Comparison of ENCODE assay signal across 10 mouse cellular contexts in genomic region chr5:135855156-135855555, GRCm38 (mm10). TPM values are rescaled to one million over a fixed set of nuclear protein-coding genes. Genes with fewer than 3 reads are reported as not detected.
DNase-seq lines count a peak whose midpoint lies in the region; ATAC-seq and TF ChIP-seq lines count a peak whose summit lies in the region.
"Had no signal": no experiment of that assay in that cellular context is flagged by ENCODE, and none has a peak within 500 bp of the region (broad histone marks: within the 10 kb centered on the region; RNA-seq: fewer than 3 reads in every experiment).

No protein-coding gene starts in this region.

- peak; percentile 80 for ATAC-seq in forebrain, postnatal 0 days
- ATAC-seq in intestine, embryonic 15.5 days: peak; percentile 65; the same call in 1 of the 2 replicates
- no peak for ATAC-seq in limb, embryonic 14.5 days (ENCODE audit: low FRiP score, low read depth)
- ATAC-seq in neural tube, embryonic 15.5 days (ENCODE audit: low FRiP score): peak; percentile 45; the same call in 1 of the 2 replicates

- TF ChIP-seq POLR2A in limb, embryonic 14.5 days (IDR thresholded peaks at IDR 0.05; ENCODE audit: borderline replicate concordance, extremely low read depth, insufficient read depth, insufficient read length): no peak

- H3K4me1 ChIP-seq in forebrain, postnatal 0 days (ENCODE audit: insufficient read depth): peaks cover 7% of the 10 kb centered on the region; the same call in 1 of the 2 replicates
- 0 out of 2 replicates have a peak, but pooled peaks cover 9% of the 10 kb centered on the region for H3K4me1 ChIP-seq in intestine, embryonic 15.5 days (replicated peaks)
- H3K4me1 ChIP-seq in limb, embryonic 14.5 days (ENCODE audit: control insufficient read depth, insufficient read depth, low read length): no peaks in the 10 kb centered on the region; the same call in 1 of the 2 replicates
- peaks cover 30% of the 10 kb centered on the region for H3K4me1 ChIP-seq in neural tube, embryonic 15.5 days

- no peak overlapping the region for H3K27ac ChIP-seq in left cerebral cortex, adult 2 months
- H3K27ac ChIP-seq in forebrain, postnatal 0 days (ENCODE audit: low read depth, low read length): no peak overlapping the region
- no peak overlapping the region for H3K27ac ChIP-seq in intestine, embryonic 15.5 days
- H3K27ac ChIP-seq in limb, embryonic 14.5 days (replicated peaks; ENCODE audit: low read depth, low read length): no peak overlapping the region
- H3K27ac ChIP-seq in neural tube, embryonic 15.5 days (replicated peaks): no peak overlapping the region
- H3K27ac ChIP-seq: embryonic facial prominence, embryonic 12.5 days; neural tube, embryonic 13.5 days had no signal

- no peak overlapping the region for H3K4me2 ChIP-seq in forebrain, postnatal 0 days (ENCODE audit: low read depth)
- no peak overlapping the region for H3K4me2 ChIP-seq in intestine, embryonic 15.5 days (replicated peaks)
- H3K4me2 ChIP-seq in limb, embryonic 14.5 days (replicated peaks; ENCODE audit: low read depth, low read length, severe bottlenecking): no peak overlapping the region
- no peak overlapping the region for H3K4me2 ChIP-seq in neural tube, embryonic 15.5 days
- H3K4me2 ChIP-seq: embryonic facial prominence, embryonic 12.5 days; neural tube, embryonic 13.5 days had no signal

- peak; percentile 72 for TF ChIP-seq CTCF in left cerebral cortex, adult 2 months (IDR thresholded peaks at IDR 0.05)
- TF ChIP-seq CTCF in forebrain, postnatal 0 days (IDR thresholded peaks at IDR 0.05; ENCODE audit: low read depth): peak; percentile 96

- peaks cover 29% of the 10 kb centered on the region for H3K27me3 ChIP-seq in forebrain, postnatal 0 days (ENCODE audit: insufficient read depth, low read length)
- peaks cover 76% of the 10 kb centered on the region for H3K27me3 ChIP-seq in intestine, embryonic 15.5 days (replicated peaks)
- peaks cover 72% of the 10 kb centered on the region for H3K27me3 ChIP-seq in limb, embryonic 14.5 days (ENCODE audit: control insufficient read depth, insufficient read depth, low read length)
- peaks cover 32% of the 10 kb centered on the region for H3K27me3 ChIP-seq in neural tube, embryonic 15.5 days (replicated peaks)

- peak; percentile 76 to 86 for DNase-seq in left cerebral cortex, adult 2 months (ENCODE audit: extremely low spot score in 1 of 2, low spot score in 2 of 2)
- no peak for DNase-seq in left cerebral cortex, adult 11 months (ENCODE audit: low spot score)
- peak; percentile 81 to 90 for DNase-seq in cerebellum, adult 18-20 months
- DNase-seq in forebrain, postnatal 0 days: peak; percentile 89
- DNase-seq in limb, embryonic 14.5 days (ENCODE audit: low spot score): peak; percentile 84
- DNase-seq in thymus, postnatal 0 days (ENCODE audit: low spot score): peak; percentile 68

- intact Hi-C loops in left cerebral cortex, adult 2 months (cut with DNase I): loop anchor here (1.0 to 10.0 kb wide), 2 partner anchors 61 to 220 kb away; partner anchors contain the start of gene Rhbdd2

- H3K9ac ChIP-seq in forebrain, postnatal 0 days: no peak overlapping the region
- no peak overlapping the region for H3K9ac ChIP-seq in intestine, embryonic 15.5 days
- no peak overlapping the region for H3K9ac ChIP-seq in limb, embryonic 14.5 days (ENCODE audit: low read depth, low read length, severe bottlenecking)
- no peak overlapping the region for H3K9ac ChIP-seq in neural tube, embryonic 15.5 days (replicated peaks)
- H3K9ac ChIP-seq: embryonic facial prominence, embryonic 12.5 days had no signal

- no peak overlapping the region for H3K4me3 ChIP-seq in left cerebral cortex, adult 2 months
- no peak overlapping the region for H3K4me3 ChIP-seq in forebrain, postnatal 0 days (ENCODE audit: low read depth, low read length)
- H3K4me3 ChIP-seq in intestine, embryonic 15.5 days (replicated peaks): no peak overlapping the region
- no peak overlapping the region for H3K4me3 ChIP-seq in limb, embryonic 14.5 days (replicated peaks; ENCODE audit: low read length)
- no peak overlapping the region for H3K4me3 ChIP-seq in neural tube, embryonic 15.5 days (replicated peaks)
- H3K4me3 ChIP-seq: embryonic facial prominence, embryonic 12.5 days; neural tube, embryonic 13.5 days had no signal

- 6% methylated on average over 4 of the region's 4 CpGs for WGBS in forebrain, postnatal 0 days
- WGBS in intestine, embryonic 15.5 days: 2% methylated on average over 4 of the region's 4 CpGs
- 5% methylated on average over 4 of the region's 4 CpGs for WGBS in limb, embryonic 14.5 days
- WGBS in neural tube, embryonic 15.5 days: 2% methylated on average over 4 of the region's 4 CpGs

- no peaks in the 10 kb centered on the region for H3K9me3 ChIP-seq in forebrain, postnatal 0 days (ENCODE audit: low read length)
- H3K9me3 ChIP-seq in intestine, embryonic 15.5 days: no peaks in the 10 kb centered on the region
- H3K9me3 ChIP-seq in limb, embryonic 14.5 days (ENCODE audit: control insufficient read depth, low read length): no peaks in the 10 kb centered on the region
- H3K9me3 ChIP-seq in neural tube, embryonic 15.5 days (replicated peaks): no peaks in the 10 kb centered on the region
- H3K9me3 ChIP-seq: embryonic facial prominence, embryonic 12.5 days; neural tube, embryonic 13.5 days had no signal

- H3K36me3 ChIP-seq in forebrain, postnatal 0 days (ENCODE audit: insufficient read depth): peaks cover 21% of the 10 kb centered on the region
- H3K36me3 ChIP-seq in intestine, embryonic 15.5 days: no peaks in the 10 kb centered on the region
- no peaks in the 10 kb centered on the region for H3K36me3 ChIP-seq in limb, embryonic 14.5 days (ENCODE audit: control insufficient read depth, insufficient read depth, low read length)
- peaks cover 21% of the 10 kb centered on the region for H3K36me3 ChIP-seq in neural tube, embryonic 15.5 days
- H3K36me3 ChIP-seq: embryonic facial prominence, embryonic 12.5 days had no signal

RNA-seq across cellular contexts. Expression of gene Hspb1, which starts 32.6 kb away (rescaled TPM):
- total RNA-seq in left cerebral cortex, adult 2 months (2021): 10 to 100 TPM; 19.2 to 19.3 TPM
- 9.8 and 11.5 TPM in 2 replicates for total RNA-seq in forebrain, postnatal 0 days (2014; rRNA removed)
- 9.2 and 11.2 TPM in 2 replicates for polyA plus RNA-seq in forebrain, postnatal 0 days (2015; fragmentation: Nextera tagmentation; extraction: Ambion mirVana)
- polyA plus RNA-seq in intestine, embryonic 15.5 days (2015; fragmentation: Nextera tagmentation; extraction: Ambion mirVana): 113 and 116 TPM in 2 replicates
- 326 and 338 TPM in 2 replicates for polyA plus RNA-seq in limb, embryonic 14.5 days (2012; rRNA removed)
- polyA plus RNA-seq in limb, embryonic 14.5 days (2014; fragmentation: Nextera tagmentation; extraction: Ambion mirVana): 433 and 574 TPM in 2 replicates
- polyA plus RNA-seq in neural tube, embryonic 15.5 days (2015; fragmentation: Nextera tagmentation; extraction: Ambion mirVana): 36.4 and 38.1 TPM in 2 replicates
- 23.7 and 29.1 TPM in 2 replicates for polyA plus RNA-seq in thymus, postnatal 0 days (2015; fragmentation: Nextera tagmentation; extraction: Ambion mirVana)

RNA-seq across cellular contexts. Expression of gene Srrm3, which starts 48.5 kb away (rescaled TPM):
- 100 to 1,000 TPM in 1 of 2 experiments, 10 to 100 TPM in 1; 97.9 to 109 TPM for total RNA-seq in left cerebral cortex, adult 2 months (2021)
- total RNA-seq in forebrain, postnatal 0 days (2014; rRNA removed): 60.2 and 70.5 TPM in 2 replicates
- polyA plus RNA-seq in forebrain, postnatal 0 days (2015; fragmentation: Nextera tagmentation; extraction: Ambion mirVana): 39.4 and 44.6 TPM in 2 replicates
- 2.7 and 3.7 TPM in 2 replicates for polyA plus RNA-seq in intestine, embryonic 15.5 days (2015; fragmentation: Nextera tagmentation; extraction: Ambion mirVana)
- 0.53 and 0.55 TPM in 2 replicates for polyA plus RNA-seq in limb, embryonic 14.5 days (2012; rRNA removed)
- polyA plus RNA-seq in limb, embryonic 14.5 days (2014; fragmentation: Nextera tagmentation; extraction: Ambion mirVana): 0.07 and 0.12 TPM in 2 replicates
- 65.5 and 87.3 TPM in 2 replicates for polyA plus RNA-seq in neural tube, embryonic 15.5 days (2015; fragmentation: Nextera tagmentation; extraction: Ambion mirVana)
- 0.09 TPM in 1 of 2 replicates, not detected in the other for polyA plus RNA-seq in thymus, postnatal 0 days (2015; fragmentation: Nextera tagmentation; extraction: Ambion mirVana)
